Mouse (Mus musculus): Measurements from ENCODE around the gene Chga. TPM values are rescaled to one million over a fixed set of nuclear protein-coding genes. Genes with fewer than 3 reads are reported as not detected.

Chga gene
- total RNA-seq, 2 experiments from 2014 or later, result not detected

GRCm38 (mm10) chr12:102557372-102557771, 2.6 kb downstream of the Chga start:
- no peak for DNase-seq

GRCm38 (mm10) chr12:102565086-102565485, 10.3 kb downstream of the Chga start:
- DNase-seq, result no peak

GRCm38 (mm10) chr12:102566951-102567350, 12.2 kb downstream of the Chga start:
- no peak for DNase-seq

DNA sequence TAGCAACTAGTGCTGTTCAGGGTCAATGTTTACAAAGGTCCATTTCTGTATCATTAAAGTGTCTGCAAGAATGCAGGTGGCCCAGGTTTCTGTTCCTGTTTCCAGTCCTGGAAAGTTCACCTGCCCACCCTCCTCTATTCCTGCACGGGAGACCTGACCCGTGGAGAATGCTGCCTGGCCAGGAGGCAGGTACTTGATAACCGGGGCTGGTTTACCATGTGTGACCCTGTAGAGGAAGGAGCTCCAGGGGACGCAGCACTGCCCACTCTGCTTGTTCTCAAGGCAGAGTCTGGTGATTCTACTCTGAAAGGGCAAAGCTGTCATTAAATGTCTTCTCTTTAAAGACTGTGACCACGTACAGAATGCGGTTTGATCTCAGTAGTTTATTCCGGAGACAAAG, 13.4 kb downstream of the Chga start:
- no peak for DNase-seq

DNA sequence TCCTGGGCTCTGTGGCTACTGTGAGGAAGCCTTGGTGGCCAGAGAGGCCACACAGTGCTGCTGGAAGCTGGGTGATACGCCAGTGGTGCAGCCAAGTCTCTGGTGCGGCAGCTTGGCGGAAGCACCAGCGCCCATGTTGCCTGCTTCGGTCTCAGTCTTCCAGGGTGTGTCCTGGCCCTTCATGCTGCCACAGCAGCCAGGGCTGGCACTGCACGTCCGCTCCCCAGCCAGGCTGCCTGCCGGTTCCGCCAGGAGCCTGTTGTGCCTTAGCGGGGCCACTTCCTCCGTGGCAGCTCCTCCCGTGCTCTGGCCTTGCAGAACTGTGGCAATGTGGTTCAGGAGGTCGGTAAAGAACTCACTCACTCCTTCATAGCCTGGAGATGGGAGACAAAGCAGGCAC, 15.3 kb downstream of the Chga start:
- DNase-seq, result no peak

GRCm38 (mm10) chr12:102570734-102571133, 16.0 kb downstream of the Chga start:
- DNase-seq, result no peak

GRCm38 (mm10) chr12:102571666-102572065, 16.9 kb downstream of the Chga start:
- no peak for DNase-seq

GRCm38 (mm10) chr12:102573036-102573435, 18.3 kb downstream of the Chga start:
- no peak for DNase-seq

GRCm38 (mm10) chr12:102575541-102576329, 21.0 kb downstream of the Chga start:
- DNase-seq, result no peak

GRCm38 (mm10) chr12:102576659-102577398, 22.1 kb downstream of the Chga start:
- no peak for DNase-seq

GRCm38 (mm10) chr12:102579041-102579440, 24.3 kb downstream of the Chga start:
- DNase-seq, result peak; percentile 68 to 90

DNA sequence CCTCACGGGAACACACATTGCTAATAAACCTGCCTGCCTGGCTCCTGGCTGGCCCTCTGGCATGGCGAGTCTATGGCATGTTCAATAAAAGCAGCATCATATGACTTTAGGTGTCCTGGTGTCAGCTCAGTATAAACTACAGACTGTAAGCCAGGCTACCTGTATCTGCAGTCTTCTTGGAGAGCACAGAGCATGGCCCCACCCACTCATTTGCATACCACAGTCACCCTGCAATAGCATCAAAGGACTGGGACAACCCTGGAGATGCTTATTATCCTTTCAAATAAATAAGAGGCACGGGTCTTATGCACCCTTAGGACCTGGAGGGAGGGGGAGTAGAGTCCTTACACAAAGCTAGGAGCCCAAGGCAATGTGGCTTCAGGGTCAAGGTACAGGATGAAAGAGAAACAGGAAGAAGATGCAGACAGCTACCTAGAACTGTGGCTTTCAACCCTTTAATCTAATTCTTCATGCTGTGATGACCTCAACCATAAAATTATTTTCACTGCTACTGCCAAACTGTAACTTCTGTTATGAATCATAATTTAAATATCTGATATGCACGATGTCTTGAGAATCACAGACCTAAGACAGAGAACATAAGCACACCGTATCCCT, 26.9 kb downstream of the Chga start:
- no peak for DNase-seq

GRCm38 (mm10) chr12:102582441-102582840, 27.7 kb downstream of the Chga start:
- DNase-seq, result no peak

DNA sequence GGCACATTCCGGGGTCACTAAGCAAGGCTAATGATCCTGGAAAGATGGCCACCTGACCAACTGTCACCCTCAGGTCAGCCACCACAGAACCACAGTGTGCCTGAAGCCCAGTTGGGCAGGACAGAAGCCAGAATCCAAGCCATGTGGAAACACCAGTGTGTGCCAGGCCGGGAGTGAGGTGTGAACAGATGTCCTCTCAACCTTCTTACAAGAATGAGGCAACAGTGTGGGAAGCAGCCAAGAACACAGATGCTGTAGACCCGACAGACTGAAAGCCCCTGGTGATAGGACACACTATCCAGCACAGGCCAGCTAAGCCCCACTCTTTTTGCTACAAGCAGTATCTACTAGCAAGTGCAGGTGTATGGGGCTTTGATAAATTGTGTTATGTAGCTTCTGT, 30.6 kb downstream of the Chga start:
- peak; percentile 80 to 87 for DNase-seq

DNA sequence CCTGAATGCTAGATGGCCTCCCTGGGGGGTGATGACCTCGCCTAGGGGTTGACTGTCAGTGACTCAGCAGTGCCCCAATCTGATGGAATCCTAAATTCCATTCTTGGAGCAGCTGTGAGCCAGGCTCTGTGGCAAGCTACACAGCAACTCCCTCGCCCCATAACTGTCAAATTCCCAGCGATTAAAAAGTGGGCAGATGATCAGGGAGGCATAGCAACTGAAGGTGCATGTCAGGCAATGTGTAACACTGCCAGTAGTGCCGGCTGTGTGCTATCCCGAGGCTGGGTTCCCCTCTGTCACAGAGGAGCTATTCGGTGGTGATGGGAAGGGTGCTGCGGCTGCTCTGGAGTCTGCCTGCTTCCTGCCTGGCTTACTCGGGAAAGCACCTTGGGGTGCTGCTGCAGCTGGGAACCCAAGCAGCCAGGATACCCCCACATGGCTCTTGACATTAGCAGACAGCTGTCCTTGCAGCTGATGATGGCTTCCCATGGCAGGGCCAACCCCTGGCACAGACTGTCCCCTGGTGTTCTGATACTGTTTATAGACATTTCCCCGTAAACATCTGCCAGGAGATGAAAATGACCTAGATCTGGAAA, 31.6 kb downstream of the Chga start:
- peak; percentile 68 to 83 for DNase-seq

GRCm38 (mm10) chr12:102587106-102587505, 32.3 kb downstream of the Chga start:
- no peak for DNase-seq

GRCm38 (mm10) chr12:102590711-102591360, 36.1 kb downstream of the Chga start:
- DNase-seq, result no peak

GRCm38 (mm10) chr12:102593699-102594098, 38.9 kb downstream of the Chga start:
- DNase-seq, result peak; percentile 44 to 49

DNA sequence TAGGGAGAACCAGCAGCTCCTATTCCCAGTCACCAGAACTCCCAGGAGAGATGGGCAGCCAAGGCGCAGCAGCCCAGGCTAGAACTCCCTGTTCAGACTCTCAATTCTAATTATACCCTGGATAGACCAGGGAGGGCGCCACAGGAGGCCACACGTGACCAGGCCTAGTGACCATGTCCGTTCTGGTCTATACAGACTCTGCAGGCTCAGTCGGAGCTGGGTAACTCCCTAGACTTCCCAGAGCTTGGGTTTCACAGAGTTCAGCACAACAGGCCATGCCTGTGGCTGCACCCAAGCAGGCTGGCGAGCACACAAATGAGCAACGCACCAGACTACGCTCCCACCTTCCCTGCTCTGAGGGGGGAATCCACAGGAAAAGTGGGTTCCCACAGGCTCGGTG, 39.9 kb downstream of the Chga start:
- DNase-seq, result no peak

GRCm38 (mm10) chr12:102596410-102596809, 41.6 kb downstream of the Chga start:
- no peak for DNase-seq

DNA sequence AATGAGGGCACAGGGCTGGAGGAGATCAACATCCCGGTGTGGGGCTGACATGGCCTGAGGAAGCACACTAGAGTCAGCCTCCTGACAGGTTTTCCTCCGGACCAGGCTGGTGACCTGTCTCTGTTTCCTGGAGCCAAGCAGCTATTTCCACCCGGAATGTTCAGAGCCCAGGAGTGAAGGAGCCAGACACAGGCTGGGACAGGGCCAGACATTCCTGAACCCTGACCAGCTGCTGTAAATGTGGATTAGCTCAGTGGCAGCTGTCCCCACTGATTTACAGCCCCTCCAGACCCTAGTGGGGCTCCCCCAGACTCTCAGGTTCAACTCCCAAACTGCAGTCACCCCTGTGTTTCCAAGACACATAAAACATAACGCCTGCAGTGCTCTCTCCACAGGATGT, 42.7 kb downstream of the Chga start:
- peak; percentile 74 to 79 for DNase-seq

DNA sequence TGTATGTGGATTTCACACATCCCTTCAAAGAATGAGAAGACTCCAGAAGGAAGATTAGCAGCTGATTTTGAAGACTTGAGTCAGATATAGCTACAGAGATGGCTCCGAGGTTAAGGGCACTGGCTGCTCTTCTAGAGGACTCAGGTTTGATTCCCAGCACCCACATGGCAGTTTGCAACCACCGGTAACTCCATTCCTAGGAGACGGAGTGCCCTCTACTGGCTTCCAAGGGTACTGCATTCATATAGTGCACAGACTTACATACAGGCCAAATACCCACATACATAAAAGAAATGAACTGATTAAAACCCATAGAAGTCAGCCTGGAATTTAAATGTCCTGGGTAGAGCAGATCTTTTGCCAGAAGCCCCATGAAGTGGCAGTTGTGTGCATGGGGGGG, 43.8 kb downstream of the Chga start:
- DNase-seq, result no peak
